Mouse (Mus musculus): ENCODE data around the gene Ubl5.

- TF ChIP-seq CTCF (IDR thresholded peaks at IDR 0.05) = no peak
- peak; percentile 79 for TF ChIP-seq POLR2A (IDR thresholded peaks at IDR 0.05; ENCODE audit: insufficient read depth, low read depth, low read length)
- TF ChIP-seq EP300 (IDR thresholded peaks at IDR 0.05; ENCODE audit: insufficient read depth, low read depth, low read length) = 0 out of 2 replicates have a peak, but pooled peaks have one; percentile 38
Measured at GRCm38 (mm10) chr9:20607100-20607974, 35.3 kb upstream of the Ubl5 start.
